Mouse (Mus musculus): ENCODE measurements around the gene Mrpl53.
"Not testable (repeated sequence)": the region's sequence is repeated elsewhere in the genome, so short reads cannot be mapped to it uniquely, and the experiment has no call there.

Gene Mrpl53

GRCm38 (mm10) chr6:83145209-83145608, 36.4 kb downstream of the Mrpl53 start:
- in situ Hi-C loops (cut with MboI, MseI): no loop called here

- in situ Hi-C loops (cut with MboI, MseI): no loop called here
Observed at GRCm38 (mm10) chr6:83145805-83146204, 37.0 kb downstream of the Mrpl53 start.

DNA sequence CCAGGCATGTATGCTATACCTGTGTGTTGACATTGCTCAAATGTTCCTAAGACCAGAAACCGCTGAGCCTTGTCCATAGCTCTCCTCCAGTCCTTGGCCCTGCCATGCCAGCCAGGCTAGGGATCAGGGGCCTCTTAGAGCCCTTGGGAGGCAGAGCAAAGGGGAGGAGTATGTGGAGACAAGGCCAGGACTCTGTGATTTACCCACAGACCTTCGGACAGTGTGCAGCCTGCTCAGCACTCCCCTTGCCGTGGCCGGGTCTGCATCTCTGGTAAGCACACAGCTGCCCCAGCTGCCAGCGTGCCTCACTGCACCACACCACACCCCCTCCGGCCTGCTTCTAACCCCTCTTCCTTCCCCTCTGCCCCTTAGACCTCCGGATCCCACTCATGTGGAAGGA, 38.4 kb downstream of the Mrpl53 start:
- in situ Hi-C loops (cut with MboI, MseI): no loop called here

- in situ Hi-C loops (cut with MboI, MseI): no loop called here
Observed at GRCm38 (mm10) chr6:83151721-83152120, 42.9 kb downstream of the Mrpl53 start.

GRCm38 (mm10) chr6:83153038-83153437, 44.2 kb downstream of the Mrpl53 start:
- in situ Hi-C loops (cut with MboI, MseI): no loop called here

GRCm38 (mm10) chr6:83153485-83153884, 44.6 kb downstream of the Mrpl53 start:
- in situ Hi-C loops (cut with MboI, MseI): no loop called here

DNA sequence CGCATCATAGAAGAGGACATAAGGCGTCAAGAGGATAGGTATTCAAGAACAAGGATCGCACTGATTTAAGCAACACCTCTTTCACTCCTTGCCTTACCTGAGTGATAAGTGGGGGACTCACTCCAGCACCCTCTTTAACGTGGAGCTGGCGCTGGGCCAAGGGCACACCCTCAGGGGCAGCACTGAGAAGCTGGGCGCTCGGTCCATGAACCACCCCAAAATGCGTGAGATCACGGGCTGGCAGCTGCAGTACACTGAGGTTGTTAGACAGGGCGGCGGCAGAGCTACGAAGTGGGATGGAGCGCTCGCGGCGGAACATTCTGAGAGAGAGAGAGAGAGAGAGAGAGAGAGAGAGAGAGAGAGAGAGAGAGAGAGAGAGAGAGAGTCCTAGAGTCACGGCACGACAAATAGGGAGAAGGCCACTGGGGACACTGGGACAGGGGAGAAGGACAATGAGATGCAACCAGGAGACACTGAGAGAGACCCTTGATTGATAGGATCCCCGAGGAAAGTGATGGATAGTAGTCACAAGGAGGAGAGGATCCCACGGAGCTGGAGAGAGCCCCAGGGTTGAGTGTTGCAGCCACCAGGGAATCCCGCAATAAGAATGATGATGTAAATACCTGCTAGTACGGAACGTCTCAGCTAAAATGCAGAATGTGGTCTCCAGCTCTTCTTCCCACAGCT, 46.9 kb downstream of the Mrpl53 start:
- in situ Hi-C loops (cut with MboI, MseI): no loop called here

DNA sequence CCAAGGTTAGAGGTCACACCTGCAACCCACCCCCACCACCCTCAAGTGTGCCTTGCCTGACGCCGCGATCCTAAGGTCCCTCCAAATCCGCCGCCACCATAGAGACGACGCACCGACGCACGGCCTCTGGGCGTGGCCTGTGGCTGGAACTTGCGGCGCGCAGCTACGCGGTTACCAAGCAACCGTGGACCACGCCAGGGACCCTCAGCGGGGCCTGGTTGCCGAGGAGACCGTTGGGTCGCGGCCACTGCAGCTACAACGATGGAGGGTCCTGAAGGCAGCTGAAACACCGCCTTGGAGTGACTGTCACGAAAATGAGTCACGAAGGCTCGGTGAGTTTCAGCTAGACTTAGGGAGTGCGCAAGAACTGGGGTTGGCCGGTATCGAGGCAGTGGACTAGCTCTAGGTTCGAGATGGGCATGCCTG, 47.4 kb downstream of the Mrpl53 start, which contains the start of the genes Wdr54 and 1700003E16Rik:
Gene Wdr54 (minus strand): TSS at position 139 of the 426 bp plus-strand sequence.
Gene 1700003E16Rik (plus strand): TSS at position 146 of the 426 bp plus-strand sequence.
- in situ Hi-C loops (cut with MboI, MseI): no loop called here

DNA sequence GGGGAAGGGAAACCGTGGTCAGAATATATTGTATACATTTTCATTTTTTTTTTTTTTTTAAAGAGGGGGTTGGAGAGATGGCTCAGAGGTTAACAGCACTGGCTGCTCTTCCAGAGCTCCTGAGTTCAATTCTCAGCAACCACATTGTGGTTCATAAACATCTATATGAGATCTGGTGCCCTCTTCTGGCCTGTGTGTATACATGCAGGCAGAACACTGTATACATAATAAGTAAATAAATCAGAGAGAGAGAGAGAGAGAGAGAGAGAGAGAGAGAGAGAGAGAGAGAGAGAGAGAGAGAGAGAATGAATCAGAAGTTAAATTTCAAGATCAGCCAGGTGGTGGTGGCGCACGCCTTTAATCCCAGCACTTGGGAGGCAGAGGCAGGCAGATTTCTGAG, 50.6 kb downstream of the Mrpl53 start:
- in situ Hi-C loops (cut with MboI, MseI): not testable (repeated sequence)
